Mouse (Mus musculus): ENCODE data around the gene Trim45. TPM values are rescaled to one million over a fixed set of nuclear protein-coding genes. Genes with fewer than 3 reads are reported as not detected.
A peak's percentile ranks its signal among the peaks of the same experiment; 100 is the strongest.

Gene Trim45
- polyA plus RNA-seq, 1 experiment = 1.4 TPM

DNA sequence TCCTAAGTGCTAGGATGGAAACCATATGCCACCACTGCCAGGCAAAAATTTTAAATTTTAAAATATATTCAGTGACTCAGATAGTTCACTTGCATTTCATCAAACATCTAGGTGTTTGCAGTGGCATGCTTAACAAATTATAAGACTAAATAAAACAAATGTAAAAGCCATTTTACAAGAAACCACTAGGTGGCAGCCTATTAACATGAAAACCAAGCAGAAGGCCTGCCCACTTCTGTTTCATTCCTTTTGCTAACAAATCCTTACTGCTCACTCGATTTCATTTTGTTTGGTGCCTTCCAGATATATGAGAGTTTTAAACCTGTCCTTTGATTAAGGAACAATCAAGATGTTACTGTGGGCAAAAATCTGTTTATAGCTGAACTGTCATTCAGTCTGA is 51.9 kb downstream of the Trim45 start:
- H3K27me3 ChIP-seq (ENCODE audit: control insufficient read depth, insufficient read depth, low read length) = no peaks in the 10 kb centered on the region
- no peaks in the 10 kb centered on the region for H3K4me1 ChIP-seq (ENCODE audit: control insufficient read depth, insufficient read depth, insufficient read length)
- WGBS = 0% methylated on average over 1 of the region's 1 CpGs
- TF ChIP-seq POLR2A (IDR thresholded peaks at IDR 0.05; ENCODE audit: low read depth, low read length) (no peak), CTCF (IDR thresholded peaks at IDR 0.05; ENCODE audit: extremely low read depth, insufficient read depth, insufficient read length, insufficient replicate concordance) (no peak)
- no peak overlapping the region for H3K4me3 ChIP-seq (ENCODE audit: extremely low read depth, insufficient read depth, insufficient read length)
- DNase-seq (ENCODE audit: low read depth in 1 of 2, low spot score in 2 of 2) = peak in 1 of 2 experiments; percentile 34
- H3K36me3 ChIP-seq (ENCODE audit: control insufficient read depth, insufficient read depth, low read length) = no peaks in the 10 kb centered on the region
- H3K27ac ChIP-seq (ENCODE audit: insufficient read depth, low read length) = no peak overlapping the region

DNA sequence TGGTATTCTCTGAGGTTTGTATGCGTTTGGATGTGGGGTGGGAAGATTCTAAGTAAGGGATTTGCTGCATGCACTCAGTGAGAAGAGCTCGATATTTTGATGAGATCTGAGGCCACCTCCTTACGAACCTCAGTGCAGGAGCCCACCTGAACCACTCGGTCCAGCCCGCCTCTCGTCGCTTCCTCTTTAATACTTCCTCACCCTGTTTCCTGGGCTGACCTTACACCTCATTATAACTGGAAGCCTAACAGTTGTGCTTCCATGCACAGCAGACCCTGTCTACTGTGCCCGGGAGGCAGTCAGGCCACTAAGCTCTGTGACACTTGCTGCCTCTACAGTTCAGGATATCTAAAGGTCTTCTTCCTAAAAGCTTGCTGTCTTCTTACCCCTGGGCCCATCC is 57.3 kb downstream of the Trim45 start:
- WGBS = 19% methylated on average over 8 of the region's 8 CpGs
- Histone ChIP-seq H3K4me1 (ENCODE audit: control insufficient read depth, insufficient read depth, insufficient read length) (peaks cover 5% of the 10 kb centered on the region; the same call in 1 of the 2 replicates), H3K27ac (ENCODE audit: insufficient read depth, low read length) (no peak overlapping the region), H3K36me3 (ENCODE audit: control insufficient read depth, insufficient read depth, low read length) (no peaks in the 10 kb centered on the region), H3K27me3 (ENCODE audit: control insufficient read depth, insufficient read depth, low read length) (no peaks in the 10 kb centered on the region), H3K4me3 (ENCODE audit: extremely low read depth, insufficient read depth, insufficient read length) (no peak overlapping the region)
- no peak for DNase-seq (ENCODE audit: low read depth in 1 of 2, low spot score in 2 of 2)
- TF ChIP-seq POLR2A (IDR thresholded peaks at IDR 0.05; ENCODE audit: low read depth, low read length) = no peak

Other genes with a start within 250 kb of the Trim45 start
- 4.4 and 20.9 TPM in 2 replicates for gene Man1a2, start 236.7 kb upstream of the Trim45 start, polyA plus RNA-seq (2012; rRNA removed)
- gene Vtcn1, start 96.7 kb upstream of the Trim45 start, polyA plus RNA-seq (2012; rRNA removed) = 0.04 TPM in 1 of 2 replicates, not detected in the other
- 3.1 and 3.3 TPM in 2 replicates for gene Ttf2, start 47.5 kb downstream of the Trim45 start, polyA plus RNA-seq (2012; rRNA removed)
- 1.9 and 2.8 TPM in 2 replicates for gene Cd101, start 107.4 kb downstream of the Trim45 start, polyA plus RNA-seq (2012; rRNA removed)
- gene Ptgfrn, start 188.1 kb downstream of the Trim45 start, polyA plus RNA-seq (2012; rRNA removed) = 3.6 and 5.3 TPM in 2 replicates